Mouse (Mus musculus) heart, adult 2 months (tissue): ENCODE data around the gene Srgap2.

Experiments
- CTCF ChIP-seq: fragments of 200-600 bp; IDR thresholded peaks from 2 replicates; pipeline ENCODE4 v1.8.1; 2022; ENCODE audit warnings: antibody characterized with exemption, mild to moderate bottlenecking, moderate library complexity
- EP300 ChIP-seq: fragments of 200-500 bp; IDR thresholded peaks from 2 replicates; pipeline ENCODE4 v1.6.1; 2011; ENCODE audit warnings: low read depth, low read length, control low read depth; ENCODE audit not compliant: insufficient read depth
- POLR2A ChIP-seq: fragments of 200-500 bp; IDR thresholded peaks from 2 replicates; pipeline ENCODE4 v1.6.1; 2011; ENCODE audit warnings: mild to moderate bottlenecking, low read depth, low read length, control low read depth; ENCODE audit not compliant: insufficient read depth

DNA sequence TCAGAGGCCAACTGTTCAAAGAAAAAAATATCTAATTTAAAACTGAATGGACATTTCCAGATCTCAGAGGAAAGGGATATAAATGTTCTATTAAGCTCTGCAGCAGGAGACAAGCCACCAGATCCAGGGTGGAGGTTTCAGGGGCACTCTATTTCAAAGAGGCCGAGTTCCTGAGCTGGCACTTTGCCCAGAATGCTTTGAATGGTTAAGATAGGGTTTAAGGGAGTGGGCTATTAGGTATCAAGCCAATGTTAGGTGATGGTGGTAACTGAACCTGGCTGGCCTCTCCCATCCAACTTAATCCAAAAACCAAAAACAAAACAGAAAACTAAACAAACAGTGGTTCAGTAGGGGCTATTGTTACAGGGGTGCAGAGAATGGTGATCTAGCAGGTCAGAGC lies 146.9 kb downstream of the Srgap2 start:
- TF ChIP-seq CTCF (no peak), POLR2A (no peak), EP300 (no peak)
